Mouse (Mus musculus) ES-E14 (cell line): ENCODE data around the gene Catsperg1. TPM values are rescaled to one million over a fixed set of nuclear protein-coding genes. Genes with fewer than 3 reads are reported as not detected.
A peak's percentile ranks its signal among the peaks of the same experiment; 100 is the strongest.

Experiments used
- DNase-seq: peaks from one replicate; pipeline ENCODE4 v3.0.0-alpha.2; 2013; ENCODE audit warnings: low read depth, low spot score
- H3K27ac ChIP-seq: 2 replicates; pipeline ENCODE4 v1.5.1; 2012; ENCODE audit warnings: low read depth, mild to moderate bottlenecking, low read length, moderate library complexity, mixed read lengths; ENCODE audit not compliant: poor library complexity, insufficient read depth, severe bottlenecking
- H3K36me3 ChIP-seq: 2 replicates; pipeline ENCODE4 v1.6.1; 2012; ENCODE audit warnings: mild to moderate bottlenecking, low read length, moderate library complexity, mixed read lengths; ENCODE audit not compliant: control insufficient read depth, poor library complexity, insufficient read depth, severe bottlenecking
- H3K4me1 ChIP-seq, 2 experiments: fragments of 150-350 bp in 1 of 2; sonication (generic) in 1 of 2; 2 replicates each; pipeline ENCODE4 v1.6.1; 2012; ENCODE audit warnings: low read length in 2 of 2, mild to moderate bottlenecking in 1 of 2, mixed read lengths in 1 of 2; ENCODE audit not compliant: control insufficient read depth in 2 of 2, insufficient read depth in 2 of 2, poor library complexity in 1 of 2
- H3K4me3 ChIP-seq, 2 experiments: fragments of 150-350 bp in 1 of 2; sonication (generic) in 1 of 2; 2 replicates each; pipeline ENCODE4 v1.5.1; 2012; ENCODE audit warnings: low read length in 2 of 2, low read depth in 1 of 2, mild to moderate bottlenecking in 1 of 2, mixed read lengths in 1 of 2; ENCODE audit not compliant: insufficient read depth in 1 of 2, poor library complexity in 1 of 2, severe bottlenecking in 1 of 2
- H3K9ac ChIP-seq: 2 replicates; pipeline ENCODE4 v1.6.1; 2012; ENCODE audit warnings: low read depth, mild to moderate bottlenecking, low read length, mixed read lengths; ENCODE audit not compliant: poor library complexity, insufficient read depth, severe bottlenecking
- H3K9me3 ChIP-seq: fragments of 150-350 bp; sonication (generic); 2 replicates; pipeline ENCODE4 v1.6.1; 2012; ENCODE audit warnings: low read depth, mild to moderate bottlenecking, low read length; ENCODE audit not compliant: control insufficient read depth, insufficient read depth
- CHD2 ChIP-seq: IDR thresholded peaks from 2 replicates; pipeline ENCODE4 v1.6.1; 2014; ENCODE audit warnings: mild to moderate bottlenecking, low read depth, low read length, inconsistent platforms
- HCFC1 ChIP-seq: IDR thresholded peaks from 2 replicates; pipeline ENCODE4 v1.6.1; 2012; ENCODE audit warnings: low read length, inconsistent platforms, borderline replicate concordance; ENCODE audit not compliant: insufficient read depth
- MAFK ChIP-seq: IDR thresholded peaks from 2 replicates; pipeline ENCODE4 v1.6.1; 2014; ENCODE audit warnings: mild to moderate bottlenecking, low read depth, low read length, inconsistent platforms; ENCODE audit not compliant: insufficient read depth
- ZC3H11A ChIP-seq: IDR thresholded peaks from 2 replicates; pipeline ENCODE4 v1.6.1; 2012; ENCODE audit warnings: low read depth, mild to moderate bottlenecking, inconsistent platforms, low read length, borderline replicate concordance
- ZNF384 ChIP-seq: IDR thresholded peaks from 2 replicates; pipeline ENCODE4 v1.6.1; 2012; ENCODE audit warnings: low read depth, low read length, inconsistent platforms
- in situ Hi-C, 2 experiments: fragments of 600-800 bp; cut with MboI; formaldehyde crosslinking; loops; one replicate each; pipeline ENCODE4 v1.15.1; 2025; ENCODE audit warnings: low sequenced_read_pairs in 2 of 2, inconsistent platforms in 1 of 2; ENCODE audit not compliant: unreplicated experiment in 2 of 2
- total RNA-seq: library from RNA; depleted of rRNA; stranded (reverse); fragments of 300-350 nt; gene quantifications from 2 replicates; pipeline ENCODE4 v1.2.3, GENCODE M21; 2012

The Catsperg1 gene
- total RNA-seq, 1 experiment, result 2.9 TPM

DNA sequence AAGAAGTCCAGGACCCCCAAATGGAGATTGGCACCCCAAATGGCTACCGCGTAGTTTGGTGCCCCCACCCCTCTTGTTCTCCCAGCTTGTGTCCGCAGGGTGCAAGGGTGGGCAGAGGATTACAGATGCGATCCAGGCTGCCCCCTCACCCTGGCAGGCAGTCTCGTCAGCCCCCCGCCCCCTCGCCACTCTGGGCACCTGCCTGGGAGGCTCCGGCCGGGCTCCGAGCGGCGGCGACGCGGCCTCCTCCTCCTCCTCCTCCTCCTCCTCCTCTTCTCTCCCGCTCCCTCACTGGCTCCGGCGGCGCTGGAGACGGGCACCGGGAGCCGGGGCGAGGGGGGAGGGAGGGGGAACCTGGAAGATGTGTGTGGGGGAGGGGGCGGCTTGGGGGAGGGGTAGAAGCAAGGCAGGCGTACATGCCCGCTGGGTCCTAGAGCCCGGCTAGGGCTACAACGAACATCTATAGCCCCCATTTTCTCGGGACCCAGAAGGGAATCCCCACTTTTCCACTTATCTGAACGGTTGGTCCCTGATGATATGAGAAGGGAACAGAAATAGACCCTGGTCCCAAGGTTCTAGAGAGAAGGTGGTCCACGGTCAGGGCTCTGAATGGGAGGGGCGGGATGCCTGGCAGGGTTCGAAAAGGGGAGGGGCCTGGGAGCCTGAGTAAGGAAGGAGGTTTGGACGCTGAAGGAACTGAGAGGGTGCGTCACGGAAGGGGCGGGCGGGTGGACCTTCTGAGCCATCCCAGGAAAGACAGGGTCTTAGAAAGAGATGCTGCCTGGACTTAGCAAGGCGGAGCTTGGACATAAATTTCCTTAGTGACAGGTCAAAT is 44.4 kb downstream of the Catsperg1 start:
- no peaks in the 10 kb centered on the region for H3K9me3 ChIP-seq
- H3K9ac ChIP-seq, result peak overlapping the region; percentile 63
- H3K4me3 ChIP-seq, result peak overlapping the region; percentile 71 to 99
- H3K4me1 ChIP-seq, result peaks cover 4 to 25% of the 10 kb centered on the region in 2 experiments; a peak in 3 of 4 replicates
- peaks cover 13% of the 10 kb centered on the region for H3K36me3 ChIP-seq
- H3K27ac ChIP-seq, result peak overlapping the region; percentile 62; the same call in 1 of the 2 replicates
- TF ChIP-seq HCFC1, result peak; percentile 56; the same call in 1 of the 2 replicates
- no peak for TF ChIP-seq MAFK
- no peak for TF ChIP-seq ZNF384
- TF ChIP-seq ZC3H11A, result no peak
- TF ChIP-seq CHD2, result 0 out of 2 replicates have a peak, but pooled peaks have one; percentile 46
- DNase-seq, result peak; percentile 92
- in situ Hi-C loops, result no loop called here

DNA sequence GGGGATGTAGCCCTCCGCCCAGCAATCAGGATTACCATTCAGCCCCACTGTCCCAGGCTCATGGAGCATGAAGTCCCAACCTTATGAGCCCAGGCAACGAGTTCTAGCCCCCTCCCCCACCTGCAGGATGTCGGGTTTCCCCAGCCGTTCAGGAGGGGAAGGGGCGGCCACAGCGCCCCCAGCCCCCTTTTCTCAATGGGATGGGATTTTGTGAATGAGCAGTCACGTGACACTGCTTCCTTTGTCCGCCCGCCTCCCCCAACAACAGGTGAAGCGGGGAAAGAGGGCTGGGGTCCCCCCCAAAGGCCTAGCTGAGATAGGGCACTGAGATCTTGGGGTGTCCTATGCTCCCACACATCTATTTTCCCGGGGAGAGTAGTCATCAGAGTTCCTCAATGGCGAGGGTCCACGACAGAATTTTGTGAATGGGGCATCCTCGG is 45.0 kb downstream of the Catsperg1 start:
- Histone ChIP-seq H3K9me3 (no peaks in the 10 kb centered on the region), H3K27ac (peak overlapping the region; percentile 9; the same call in 1 of the 2 replicates), H3K4me3 (peak overlapping the region; percentile 71 to 99), H3K36me3 (peaks cover 11% of the 10 kb centered on the region), H3K4me1 (peaks cover 4 to 27% of the 10 kb centered on the region in 2 experiments; a peak in 3 of 4 replicates), H3K9ac (peak overlapping the region; percentile 63)
- no peak for TF ChIP-seq MAFK
- peak; percentile 26; the same call in 1 of the 2 replicates for TF ChIP-seq HCFC1
- TF ChIP-seq ZC3H11A, result no peak
- DNase-seq, result no peak
- in situ Hi-C loops, result no loop called here

DNA sequence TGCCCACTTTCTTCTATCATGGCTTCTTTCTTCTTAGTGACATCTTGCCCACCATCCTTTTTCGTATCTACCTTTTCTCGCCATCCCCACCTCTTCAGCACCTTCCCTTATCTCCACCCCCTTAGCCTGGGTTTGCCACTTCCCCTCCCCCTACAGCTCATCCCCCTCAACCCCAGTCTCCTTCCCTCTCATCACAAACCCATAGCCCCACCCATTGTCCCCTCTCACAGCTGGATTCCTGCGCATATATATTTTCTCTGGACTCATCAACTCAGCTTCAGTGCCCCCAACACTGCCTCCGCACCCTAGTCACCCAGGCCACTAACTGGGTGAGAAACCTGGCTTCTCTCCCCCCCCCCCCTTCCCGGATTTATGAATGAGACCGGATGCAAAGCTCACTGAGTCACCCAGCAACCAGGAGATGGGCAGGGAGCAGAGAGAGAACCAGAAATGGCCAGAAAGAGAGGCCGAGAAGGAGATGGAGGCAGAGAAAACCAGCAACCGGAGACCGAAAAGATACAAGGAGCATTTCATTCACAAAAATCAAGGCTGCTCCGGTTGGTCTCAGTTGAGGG is 45.6 kb downstream of the Catsperg1 start:
- in situ Hi-C loops, result no loop called here
- Histone ChIP-seq H3K9ac (peak overlapping the region; percentile 46; the same call in 1 of the 2 replicates), H3K4me1 (peaks cover 4 to 28% of the 10 kb centered on the region in 2 experiments; a peak in 3 of 4 replicates), H3K36me3 (peaks cover 8% of the 10 kb centered on the region), H3K27ac (peak overlapping the region; percentile 9; the same call in 1 of the 2 replicates), H3K4me3 (peak overlapping the region; percentile 71 to 99), H3K9me3 (no peaks in the 10 kb centered on the region)
- TF ChIP-seq ZC3H11A (no peak), MAFK (no peak)
- no peak for DNase-seq

DNA sequence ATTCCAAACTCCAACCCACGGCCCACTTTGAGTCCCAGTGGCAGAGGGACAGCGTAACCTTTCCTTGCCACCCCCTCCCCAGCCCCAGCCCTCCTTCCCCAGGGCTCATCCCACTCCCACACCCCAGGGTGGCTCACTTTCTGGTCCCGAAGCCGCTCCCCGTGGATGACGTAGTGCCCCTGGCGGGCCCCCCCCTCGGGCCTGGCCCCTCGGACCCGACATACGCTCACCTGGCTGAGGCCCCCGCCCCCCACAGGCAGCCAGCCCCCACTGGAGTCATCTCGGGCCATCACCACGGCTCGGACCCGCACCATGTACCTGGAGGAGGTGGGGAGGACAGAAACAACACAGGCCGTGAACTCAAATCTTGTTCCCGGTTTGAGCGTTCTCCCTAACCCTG is 46.2 kb downstream of the Catsperg1 start:
- Histone ChIP-seq H3K4me3 (peak overlapping the region; percentile 71 to 99; a peak in 3 of 4 replicates), H3K9ac (peak overlapping the region; percentile 46; the same call in 1 of the 2 replicates), H3K9me3 (no peaks in the 10 kb centered on the region), H3K27ac (0 out of 2 replicates have a peak overlapping the region, but pooled peaks have one; percentile 24), H3K36me3 (peaks cover 3% of the 10 kb centered on the region; the same call in 1 of the 2 replicates), H3K4me1 (peaks cover 4 to 23% of the 10 kb centered on the region in 2 experiments; a peak in 3 of 4 replicates)
- no peak for TF ChIP-seq ZC3H11A
- no peak for DNase-seq
- in situ Hi-C loops, result no loop called here
